Mouse (Mus musculus): ENCODE results near the gene Gpr61.

- TF ChIP-seq POLR2A (IDR thresholded peaks at IDR 0.05; ENCODE audit: insufficient read depth, low read depth, low read length) (no peak), CTCF (IDR thresholded peaks at IDR 0.05) (no peak), EP300 (IDR thresholded peaks at IDR 0.05; ENCODE audit: insufficient read depth, low read depth, low read length) (no peak)
These were observed 8.0 kb downstream of the Gpr61 start for GRCm38 (mm10) chr3:108146671-108147070.
